Mouse (Mus musculus): ENCODE data around the gene Krt25.

DNA sequence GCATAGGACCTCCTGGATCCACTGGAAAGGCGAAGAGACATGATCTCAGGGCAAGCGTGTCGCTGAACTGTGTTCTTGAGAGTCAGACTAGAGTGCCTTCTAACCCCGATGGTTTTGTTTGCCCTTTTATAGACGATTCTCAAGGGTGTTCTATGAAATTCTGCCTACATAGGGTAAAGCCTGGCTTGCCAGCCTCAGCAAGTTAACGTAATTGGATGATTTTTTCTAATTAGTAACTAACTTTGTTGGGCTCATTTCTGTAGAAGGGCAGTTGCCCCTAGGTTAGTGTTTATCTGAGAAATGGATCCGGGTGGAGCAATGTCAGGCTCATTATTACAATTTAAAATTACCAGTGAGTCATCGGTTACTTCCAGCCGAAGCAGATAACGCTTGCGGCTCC lies at the start of gene Krt25:
- TF ChIP-seq GATA1 (IDR thresholded peaks at IDR 0.05; ENCODE audit: borderline replicate concordance, low read length) = no peak
- TF ChIP-seq FLI1 (IDR thresholded peaks at IDR 0.05; ENCODE audit: low read length) = no peak

All from megakaryocyte, embryonic 14.5 days (primary cell).